Mouse (Mus musculus) heart, embryonic 13.5 days (tissue): ENCODE measurements around the gene Med10. TPM values are rescaled to one million over a fixed set of nuclear protein-coding genes. Genes with fewer than 3 reads are reported as not detected.

Source experiments
- ATAC-seq: fragments of 200-750 bp; cut with Nextera tagmentation; 2 replicates; pipeline ENCODE4 v1.8.0; 2017; ENCODE audit warnings: moderate TSS enrichment; ENCODE audit not compliant: insufficient number of reproducible peaks, low FRiP score, low TSS enrichment; ENCODE audit errors: extremely low read depth
- H3K27ac ChIP-seq: fragments of 300-500 bp; sonication (generic); replicated peaks from 2 replicates; pipeline ENCODE4 v1.5.1; 2015; ENCODE audit warnings: moderate library complexity, mild to moderate bottlenecking, inconsistent platforms
- H3K27me3 ChIP-seq: fragments of 300-500 bp; sonication (generic); replicated peaks from 2 replicates; pipeline ENCODE4 v1.6.1; 2015; ENCODE audit warnings: mild to moderate bottlenecking, inconsistent platforms
- H3K36me3 ChIP-seq: fragments of 300-500 bp; sonication (generic); 2 replicates; pipeline ENCODE4 v1.6.1; 2015; ENCODE audit warnings: mild to moderate bottlenecking, inconsistent platforms
- H3K4me1 ChIP-seq: fragments of 300-500 bp; sonication (generic); 2 replicates; pipeline ENCODE4 v1.6.1; 2015; ENCODE audit warnings: inconsistent platforms
- H3K4me2 ChIP-seq: fragments of 300-500 bp; sonication (generic); 2 replicates; pipeline ENCODE4 v1.6.1; 2015; ENCODE audit warnings: inconsistent platforms, mild to moderate bottlenecking, moderate library complexity
- H3K4me3 ChIP-seq: fragments of 300-500 bp; sonication (generic); 2 replicates; pipeline ENCODE4 v1.5.1; 2015; ENCODE audit warnings: moderate library complexity, mild to moderate bottlenecking, inconsistent platforms
- H3K9ac ChIP-seq: fragments of 300-500 bp; sonication (generic); 2 replicates; pipeline ENCODE4 v1.6.1; 2015; ENCODE audit warnings: inconsistent platforms, mild to moderate bottlenecking, moderate library complexity
- H3K9me3 ChIP-seq: fragments of 300-500 bp; sonication (generic); 2 replicates; pipeline ENCODE4 v1.6.1; 2016; ENCODE audit warnings: inconsistent platforms
- WGBS: fragments of 180-500 bp; shearing (Covaris S2); methylation state at CpG from one replicate; pipeline ENCODE4 v1.1.7; 2015; ENCODE audit warnings: mixed read lengths; 5-methylcytosine and 5-hydroxymethylcytosine counted together
- polyA plus RNA-seq: library from polyadenylated mRNA; unstranded; fragments of >200 nt; fragmentation: Nextera tagmentation; extraction: Ambion mirVana; gene quantifications from 2 replicates; pipeline ENCODE4 v1.2.1, GENCODE M21; 2015

Gene Med10
- 93.2 and 101 TPM in 2 replicates for polyA plus RNA-seq

- no peaks in the 10 kb centered on the region for H3K9me3 ChIP-seq
- H3K4me2 ChIP-seq: no peak within 1 kb of the TSS
- no peak for ATAC-seq
- 72% methylated on average over 5 of the region's 5 CpGs for WGBS
- no peak within 1 kb of the TSS for H3K4me3 ChIP-seq
- no peaks in the 10 kb centered on the region for H3K27me3 ChIP-seq
- no peaks in the 10 kb centered on the region for H3K4me1 ChIP-seq
- no peak within 1 kb of the TSS for H3K9ac ChIP-seq
- H3K27ac ChIP-seq: no peak within 1 kb of the TSS
- H3K36me3 ChIP-seq: no peaks in the 10 kb centered on the region
These were observed at the start of gene Med10 for GRCm38 (mm10) chr13:69802095-69802494. Med10 (plus strand) TSS chr13:69802395.

- Histone ChIP-seq H3K4me2 (no peak overlapping the region), H3K9me3 (no peaks in the 10 kb centered on the region), H3K27ac (no peak overlapping the region), H3K4me3 (no peak overlapping the region), H3K36me3 (no peaks in the 10 kb centered on the region), H3K4me1 (peaks cover 8% of the 10 kb centered on the region; the same call in 1 of the 2 replicates), H3K9ac (no peak overlapping the region), H3K27me3 (no peaks in the 10 kb centered on the region)
- ATAC-seq: no peak
- WGBS: 64% methylated on average over 2 of the region's 2 CpGs
These were observed 49.3 kb upstream of the Med10 start for GRCm38 (mm10) chr13:69752875-69753274.

GRCm38 (mm10) chr13:69758979-69759378 is 43.2 kb upstream of the Med10 start:
- H3K4me1 ChIP-seq: no peaks in the 10 kb centered on the region
- no peak overlapping the region for H3K4me2 ChIP-seq
- H3K27me3 ChIP-seq: no peaks in the 10 kb centered on the region
- H3K9me3 ChIP-seq: no peaks in the 10 kb centered on the region
- no peak overlapping the region for H3K27ac ChIP-seq
- ATAC-seq: no peak
- 59% methylated on average over 6 of the region's 6 CpGs for WGBS
- H3K4me3 ChIP-seq: no peak overlapping the region
- H3K9ac ChIP-seq: no peak overlapping the region
- H3K36me3 ChIP-seq: no peaks in the 10 kb centered on the region

GRCm38 (mm10) chr13:69761393-69761792 is 40.8 kb upstream of the Med10 start:
- ATAC-seq: no peak; the same call in 1 of the 2 replicates

GRCm38 (mm10) chr13:69764646-69765045 is 37.5 kb upstream of the Med10 start:
- H3K36me3 ChIP-seq: no peaks in the 10 kb centered on the region
- H3K9ac ChIP-seq: no peak overlapping the region
- no peak overlapping the region for H3K4me2 ChIP-seq
- H3K9me3 ChIP-seq: peaks cover 4% of the 10 kb centered on the region; the same call in 1 of the 2 replicates
- no peak overlapping the region for H3K27ac ChIP-seq
- no peak overlapping the region for H3K4me3 ChIP-seq
- ATAC-seq: no peak
- H3K27me3 ChIP-seq: no peaks in the 10 kb centered on the region
- WGBS: 76% methylated on average over 9 of the region's 9 CpGs
- H3K4me1 ChIP-seq: no peaks in the 10 kb centered on the region

More at GRCm38 (mm10) chr13:69761393-69761792, 40.8 kb upstream of the Med10 start:
- no peak overlapping the region for H3K27ac ChIP-seq
- no peaks in the 10 kb centered on the region for H3K4me1 ChIP-seq
- H3K36me3 ChIP-seq: no peaks in the 10 kb centered on the region
- H3K9me3 ChIP-seq: no peaks in the 10 kb centered on the region
- H3K4me3 ChIP-seq: no peak overlapping the region
- H3K4me2 ChIP-seq: no peak overlapping the region
- H3K9ac ChIP-seq: no peak overlapping the region
- WGBS: 60% methylated on average over 10 of the region's 10 CpGs
- H3K27me3 ChIP-seq: no peaks in the 10 kb centered on the region

GRCm38 (mm10) chr13:69768152-69768551 is 34.0 kb upstream of the Med10 start:
- Histone ChIP-seq H3K27ac (no peak overlapping the region), H3K9ac (no peak overlapping the region), H3K4me3 (no peak overlapping the region), H3K4me2 (no peak overlapping the region), H3K36me3 (no peaks in the 10 kb centered on the region), H3K4me1 (no peaks in the 10 kb centered on the region), H3K27me3 (no peaks in the 10 kb centered on the region), H3K9me3 (peaks cover 4% of the 10 kb centered on the region; the same call in 1 of the 2 replicates)
- 78% methylated on average over 10 of the region's 10 CpGs for WGBS
- ATAC-seq: no peak

GRCm38 (mm10) chr13:69770538-69771456 is 31.4 kb upstream of the Med10 start:
- no peak overlapping the region for H3K4me3 ChIP-seq
- no peak overlapping the region for H3K9ac ChIP-seq
- H3K27ac ChIP-seq: no peak overlapping the region
- H3K9me3 ChIP-seq: peaks cover 4% of the 10 kb centered on the region; the same call in 1 of the 2 replicates
- 69% methylated on average over 12 of the region's 12 CpGs for WGBS
- H3K4me2 ChIP-seq: no peak overlapping the region
- no peak for ATAC-seq
- H3K36me3 ChIP-seq: no peaks in the 10 kb centered on the region
- no peaks in the 10 kb centered on the region; the same call in 1 of the 2 replicates for H3K27me3 ChIP-seq
- no peaks in the 10 kb centered on the region for H3K4me1 ChIP-seq

- ATAC-seq: no peak
- WGBS: 75% methylated on average over 4 of the region's 4 CpGs
- Histone ChIP-seq H3K27me3 (no peaks in the 10 kb centered on the region; the same call in 1 of the 2 replicates), H3K4me2 (no peak overlapping the region), H3K4me1 (no peaks in the 10 kb centered on the region), H3K9me3 (peaks cover 4% of the 10 kb centered on the region; the same call in 1 of the 2 replicates), H3K27ac (no peak overlapping the region), H3K9ac (no peak overlapping the region), H3K36me3 (no peaks in the 10 kb centered on the region), H3K4me3 (no peak overlapping the region)
These were observed 29.8 kb upstream of the Med10 start for GRCm38 (mm10) chr13:69772358-69772757.

- ATAC-seq: no peak
- WGBS: 81% methylated on average over 19 of the region's 19 CpGs
These were observed 24.0 kb upstream of the Med10 start for GRCm38 (mm10) chr13:69778221-69778620.

GRCm38 (mm10) chr13:69788704-69789103 is 13.5 kb upstream of the Med10 start:
- no peak overlapping the region for H3K27ac ChIP-seq

More at GRCm38 (mm10) chr13:69778221-69778620, 24.0 kb upstream of the Med10 start:
- no peaks in the 10 kb centered on the region for H3K36me3 ChIP-seq
- no peak overlapping the region for H3K4me3 ChIP-seq
- no peaks in the 10 kb centered on the region for H3K4me1 ChIP-seq
- H3K27ac ChIP-seq: no peak overlapping the region
- H3K9me3 ChIP-seq: no peaks in the 10 kb centered on the region
- H3K9ac ChIP-seq: no peak overlapping the region
- H3K27me3 ChIP-seq: no peaks in the 10 kb centered on the region; the same call in 1 of the 2 replicates
- no peak overlapping the region for H3K4me2 ChIP-seq

GRCm38 (mm10) chr13:69791814-69792213 is 10.4 kb upstream of the Med10 start:
- Histone ChIP-seq H3K27me3 (no peaks in the 10 kb centered on the region), H3K4me3 (no peak overlapping the region), H3K36me3 (no peaks in the 10 kb centered on the region), H3K9me3 (no peaks in the 10 kb centered on the region), H3K4me1 (no peaks in the 10 kb centered on the region), H3K27ac (no peak overlapping the region), H3K9ac (no peak overlapping the region), H3K4me2 (no peak overlapping the region)
- ATAC-seq: no peak
- WGBS: 64% methylated on average over 1 of the region's 1 CpGs

More at GRCm38 (mm10) chr13:69788704-69789103, 13.5 kb upstream of the Med10 start:
- no peak overlapping the region for H3K9ac ChIP-seq
- no peak overlapping the region for H3K4me3 ChIP-seq
- WGBS: 74% methylated on average over 5 of the region's 5 CpGs
- H3K4me2 ChIP-seq: no peak overlapping the region
- ATAC-seq: no peak
- no peaks in the 10 kb centered on the region for H3K9me3 ChIP-seq
- H3K4me1 ChIP-seq: no peaks in the 10 kb centered on the region
- H3K27me3 ChIP-seq: no peaks in the 10 kb centered on the region
- no peaks in the 10 kb centered on the region for H3K36me3 ChIP-seq
